Mouse (Mus musculus) cerebellum, adult 2 months (tissue): ENCODE measurements around the gene Retreg1.

ENCODE experiments used
- CTCF ChIP-seq: fragments of 200-500 bp; IDR thresholded peaks from 2 replicates; pipeline ENCODE4 v1.5.1; 2011; ENCODE audit warnings: low read depth, mild to moderate bottlenecking, control low read depth, low read length, moderate library complexity, borderline replicate concordance; ENCODE audit not compliant: insufficient read depth
- POLR2A ChIP-seq: fragments of 200-500 bp; IDR thresholded peaks from 2 replicates; pipeline ENCODE4 v1.6.1; 2011; ENCODE audit warnings: low read length, control low read depth, borderline replicate concordance; ENCODE audit not compliant: insufficient read depth

DNA sequence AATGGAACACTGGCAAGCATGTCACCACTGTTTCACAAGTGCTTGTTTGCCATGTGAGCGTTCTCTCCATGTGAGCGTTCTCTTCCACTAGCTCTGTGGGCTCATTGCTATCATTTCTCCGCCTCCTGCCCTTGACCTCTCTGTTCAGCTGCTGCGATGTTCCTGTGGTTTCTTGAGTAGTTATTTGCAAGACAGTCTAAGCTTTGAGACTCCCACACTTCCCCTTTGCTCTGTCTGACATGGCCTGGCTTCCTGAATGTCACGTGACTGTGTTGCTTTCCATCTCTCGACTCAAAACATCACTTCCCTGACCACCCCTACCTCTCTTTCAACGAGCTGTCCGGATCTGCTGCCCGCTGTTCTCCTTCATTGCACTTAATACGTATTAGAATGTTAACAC is 14.5 kb upstream of the Retreg1 start:
- TF ChIP-seq POLR2A (no peak), CTCF (no peak)
